ENCODE assay signal across 8 mouse cellular contexts in the genomic region with DNA sequence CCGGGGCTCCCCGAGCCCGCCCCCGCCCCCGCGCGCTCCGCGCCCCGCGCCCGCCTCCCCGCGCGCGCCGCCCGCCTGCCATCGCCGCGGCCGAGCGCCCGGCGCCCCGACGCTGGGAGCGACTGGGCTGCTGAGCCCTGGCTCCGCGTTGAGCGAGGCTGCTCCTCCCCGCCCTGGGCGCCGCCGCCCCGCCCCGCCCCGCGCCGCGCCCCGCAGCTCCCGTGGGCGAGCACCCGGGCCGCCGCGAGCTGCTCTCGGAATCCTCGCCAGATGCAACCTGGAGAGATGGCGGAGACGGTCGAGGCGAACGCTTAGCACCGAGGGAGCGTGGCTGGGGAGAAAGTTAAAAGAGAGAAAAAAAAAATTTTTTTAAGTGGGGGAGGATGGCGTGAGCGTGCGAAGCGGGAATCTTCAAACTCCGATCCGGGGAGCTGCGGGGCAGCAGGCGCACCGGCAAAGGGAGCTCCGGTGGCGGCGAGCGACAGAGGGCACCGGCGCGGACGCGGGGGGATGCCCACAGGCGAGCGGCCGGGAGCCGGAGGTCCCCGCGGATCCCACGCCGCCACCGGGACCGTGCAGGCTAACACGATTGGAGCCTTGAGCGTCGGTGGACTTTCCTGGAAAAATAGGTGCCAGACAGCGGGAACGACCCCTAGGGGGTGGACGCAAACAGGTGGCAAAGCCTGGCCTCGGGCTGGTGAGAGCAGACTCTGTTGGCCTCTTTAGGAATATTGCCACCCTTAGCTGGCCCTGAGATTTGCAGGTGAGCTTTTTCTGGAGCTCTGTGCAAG. TPM values are rescaled to one million over a fixed set of nuclear protein-coding genes. Genes with fewer than 3 reads are reported as not detected.
A peak's percentile ranks its signal among the peaks of the same experiment; 100 is the strongest.
DNase-seq lines count a peak whose midpoint lies in the region; ATAC-seq and TF ChIP-seq lines count a peak whose summit lies in the region.

Gene Kcnmb4, minus strand, starts transcription at position 120 of the 791 bp plus-strand sequence.

- TF ChIP-seq RAD21 in CH12.LX (IDR thresholded peaks at IDR 0.05; ENCODE audit: low read depth, low read length), result no peak

- TF ChIP-seq CTCF in CH12.LX (conservative IDR thresholded peaks at IDR 0.05 in 1 of 2, IDR thresholded peaks at IDR 0.05 in 1 of 2; ENCODE audit: low read depth in 2 of 2, low read length in 2 of 2), result peak in 1 of 2 experiments; percentile 28; a peak in 2 of 4 replicates

- no peaks in the 10 kb centered on the region for H3K79me2 ChIP-seq in CH12.LX (replicated peaks; ENCODE audit: control insufficient read depth, extremely low read depth, insufficient read depth, poor library complexity, severe bottlenecking)

- H3K4me1 ChIP-seq in CH12.LX (ENCODE audit: control insufficient read depth in 1 of 2, insufficient read depth in 2 of 2), result peaks cover 5 to 34% of the 10 kb centered on the region in 2 experiments; a peak in 3 of 4 replicates
- H3K4me1 ChIP-seq in embryonic facial prominence, embryonic 10.5 days, result peaks cover 28% of the 10 kb centered on the region

- intact Hi-C loops in heart, postnatal 14 days (cut with DNase I), result no loop called here

- H3K4me3 ChIP-seq in CH12.LX (replicated peaks in 1 of 3; ENCODE audit: low read depth in 2 of 3, low read length in 2 of 3, poor library complexity in 1 of 3), result peak within 1 kb of the TSS; percentile 57 to 68 (median 65)
- peak within 1 kb of the TSS; percentile 73 for H3K4me3 ChIP-seq in embryonic facial prominence, embryonic 10.5 days

- 3% methylated on average over 92 of the region's 92 CpGs for WGBS in embryonic facial prominence, embryonic 10.5 days

- no peak; the same call in 1 of the 2 replicates for TF ChIP-seq POLR2A in CH12.LX (IDR thresholded peaks at IDR 0.05; ENCODE audit: low read depth, low read length)

- H3K27me3 ChIP-seq in CH12.LX (replicated peaks), result peaks cover 11% of the 10 kb centered on the region
- H3K27me3 ChIP-seq in embryonic facial prominence, embryonic 10.5 days (replicated peaks; ENCODE audit: low read depth, poor library complexity, severe bottlenecking), result peaks cover 19% of the 10 kb centered on the region

- DNase-seq in CH12.LX (ENCODE audit: extremely low read depth), result no peak
- DNase-seq in embryonic facial prominence, embryonic 10.5 days (ENCODE audit: low spot score), result peak; percentile 70
- peak; percentile 38 to 58 for DNase-seq in heart, postnatal 14 days
- peak; percentile 50 to 61 for DNase-seq in layer of hippocampus, postnatal 36 days
- DNase-seq in lung, postnatal 14 days, result peak; percentile 31
- DNase-seq in retina, postnatal 1 day, result peak; percentile 74
- DNase-seq in c-Kit-positive CD71-positive TER-119-positive erythroid progenitor cells, embryonic 14.5 days (ENCODE audit: low spot score), result no peak

- H3K36me3 ChIP-seq in CH12.LX (replicated peaks in 1 of 2; ENCODE audit: control insufficient read depth in 1 of 2, insufficient read depth in 1 of 2, low read length in 1 of 2), result no peaks in the 10 kb centered on the region
- H3K36me3 ChIP-seq in embryonic facial prominence, embryonic 10.5 days (replicated peaks), result no peaks in the 10 kb centered on the region

- dilution Hi-C loops in CH12.LX (cut with MboI; ENCODE audit: extremely low pct_ligation_motif_present, extremely low pct_unique_long_range_greater_than_20kb, low sequenced_read_pairs), result no loop called here

- H3K4me2 ChIP-seq in CH12.LX (ENCODE audit: insufficient read depth, low read depth, poor library complexity, severe bottlenecking), result peak within 1 kb of the TSS; percentile 82

- no peak within 1 kb of the TSS for H3K27ac ChIP-seq in CH12.LX (ENCODE audit: insufficient read depth, low read depth)
- H3K27ac ChIP-seq in embryonic facial prominence, embryonic 10.5 days (replicated peaks), result peak within 1 kb of the TSS; percentile 91

- no peak for TF ChIP-seq EP300 in CH12.LX (IDR thresholded peaks at IDR 0.05; ENCODE audit: low read length)

- peak; percentile 13 for ATAC-seq in activated CD4-positive, CD25-positive, alpha-beta regulatory T cell, adult 4 months

- in situ Hi-C loops in CH12.LX (cut with MboI; ENCODE audit: low pct_ligation_motif_present, low pct_unique_long_range_greater_than_20kb, low sequenced_read_pairs), result loop anchor here (25.0 kb wide), 2 partner anchors 137 to 363 kb away; no protein-coding TSS in a partner anchor

- peaks cover 6% of the 10 kb centered on the region for H3K9me3 ChIP-seq in CH12.LX (replicated peaks; ENCODE audit: low read length)
- peaks cover 5% of the 10 kb centered on the region; the same call in 1 of the 2 replicates for H3K9me3 ChIP-seq in embryonic facial prominence, embryonic 10.5 days

- peak within 1 kb of the TSS; percentile 68 for H3K9ac ChIP-seq in CH12.LX (ENCODE audit: insufficient read depth, low read depth)

TF ChIP-seq in CH12.LX, 34 proteins besides CTCF, POLR2A, EP300 and RAD21:
- 0 out of 2 replicates have a peak, but pooled peaks have one; percentile 27 for TF ChIP-seq ZNF384 (IDR thresholded peaks at IDR 0.05; ENCODE audit: low read depth, low read length)
- TF ChIP-seq IRF4 (IDR thresholded peaks at IDR 0.05; ENCODE audit: low read depth, low read length), result no peak
TF ChIP-seq in CH12.LX: peak in this region for 1.

RNA-seq across cellular contexts. Expression of gene Kcnmb4, which starts in this region (rescaled TPM):
- 1.1 TPM in 2 replicates for total RNA-seq in CH12.LX (2012; rRNA removed)
- 1.0 and 1.8 TPM in 2 replicates for total RNA-seq in CH12.LX (2014; rRNA removed)
- polyA plus RNA-seq in CH12.LX (2012; ENCODE audit: insufficient read length, low read depth), result 0.80 and 1.2 TPM in 2 replicates
- 1 to 10 TPM; 1.0 to 2.1 TPM for polyA plus RNA-seq in activated CD4-positive, CD25-positive, alpha-beta regulatory T cell, adult 4 months (2017; shearing (Covaris generic))
- 7.0 and 10.6 TPM in 2 replicates for polyA plus RNA-seq in embryonic facial prominence, embryonic 10.5 days (2016; fragmentation: Nextera tagmentation; extraction: Ambion mirVana)
- 1 to 10 TPM in 1 of 2 experiments, under 1 TPM in 1; 0.69 to 1.1 TPM for total RNA-seq in heart, postnatal 14 days (2021)
- total RNA-seq in layer of hippocampus, postnatal 36 days (2021), result 10 to 100 TPM; 71.8 to 74.6 TPM

Comparison
In these comparisons a context has a peak if more than half of its experiments do, and no peak if none do; other contexts are left out.
1. RNA of gene Kcnmb4 (total RNA-seq): 71.8 to 74.6 TPM in layer of hippocampus, postnatal 36 days; 0.69 to 1.1 TPM in heart, postnatal 14 days and 1.0 to 1.8 TPM in CH12.LX; every median in the first group is over 10 times any median in the second.
2. DNase-seq: peak in embryonic facial prominence, embryonic 10.5 days (single experiment), heart, postnatal 14 days (2 of 2), layer of hippocampus, postnatal 36 days (2 of 2), lung, postnatal 14 days (single experiment) and retina, postnatal 1 day (single experiment); none in CH12.LX (single experiment) and c-Kit-positive CD71-positive TER-119-positive erythroid progenitor cells, embryonic 14.5 days (single experiment).